Mouse (Mus musculus): ENCODE measurements around the gene Slc39a1.
A peak's percentile ranks its signal among the peaks of the same experiment; 100 is the strongest.
"Not testable (repeated sequence)": the region's sequence is repeated elsewhere in the genome, so short reads cannot be mapped to it uniquely, and the experiment has no call there.

Slc39a1 gene

GRCm38 (mm10) chr3:90241669-90242358 lies 6.2 kb upstream of the Slc39a1 start:
- DNase-seq (ENCODE audit: low read depth, low spot score) = no peak

DNA sequence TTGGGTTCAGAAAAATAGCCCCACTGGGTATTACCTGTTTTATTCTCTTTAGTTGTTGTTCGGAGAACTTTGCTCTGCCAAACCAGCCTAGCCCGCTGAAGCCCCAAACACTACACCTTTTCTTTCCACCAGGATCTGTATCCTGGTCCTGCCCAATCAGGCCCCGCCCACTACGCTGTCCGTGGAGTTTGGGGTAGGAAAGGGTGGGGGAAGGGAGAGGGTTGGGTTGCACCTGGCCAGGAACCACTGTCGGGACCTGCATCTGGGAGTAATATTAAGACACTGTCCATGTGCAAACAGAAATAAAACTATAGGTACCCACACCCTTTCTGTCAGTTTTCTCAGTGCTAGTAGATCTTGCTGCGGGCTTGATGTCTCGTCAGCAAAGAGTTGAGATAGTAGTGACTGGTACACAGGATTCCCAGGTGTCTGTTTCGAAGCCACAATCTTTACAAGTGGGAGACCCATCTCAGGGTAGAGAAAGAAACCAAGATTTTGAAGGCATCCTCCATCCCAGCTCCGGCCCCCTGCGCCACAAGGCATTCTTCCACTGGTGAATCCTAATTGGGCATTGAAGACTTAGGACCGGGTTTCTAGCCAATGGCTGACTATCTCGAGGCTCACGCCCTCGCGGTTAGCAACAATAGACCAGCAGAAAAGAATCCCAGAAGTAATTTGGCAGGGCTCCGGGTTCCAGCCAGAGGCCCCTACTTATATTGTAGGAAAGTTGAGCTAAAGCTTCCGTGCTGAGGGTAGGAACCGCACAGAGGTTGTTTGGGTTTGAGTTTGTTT lies 4.8 kb upstream of the Slc39a1 start, which contains the start of gene Creb3l4:
TSS of gene Creb3l4 (minus strand) at position 529 of the 792 bp plus-strand sequence.
- DNase-seq (ENCODE audit: low read depth, low spot score) = no peak

DNA sequence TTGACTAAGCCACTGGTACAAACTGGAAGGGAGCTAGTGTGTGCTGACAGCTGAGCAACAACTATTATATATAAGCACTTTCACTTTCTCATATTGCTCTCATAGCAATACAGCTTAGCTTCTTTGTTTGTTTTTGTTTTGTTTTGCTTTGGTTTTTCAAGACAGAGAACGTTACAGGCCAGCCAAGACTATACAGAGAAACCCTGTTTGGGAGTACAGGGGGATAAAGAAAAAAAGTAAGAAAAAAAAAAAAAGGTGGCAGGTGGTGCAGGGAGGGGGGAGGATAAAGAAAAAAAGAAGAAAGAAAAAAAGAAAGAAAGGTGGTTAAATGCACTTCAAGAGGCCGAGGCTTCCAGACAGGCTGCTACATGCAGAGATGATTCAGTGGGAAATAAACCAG lies 2.6 kb upstream of the Slc39a1 start:
- DNase-seq (ENCODE audit: low read depth, low spot score) = no peak

- DNase-seq (ENCODE audit: low read depth, low spot score) = no peak
These were observed 377 bp upstream of the Slc39a1 start for GRCm38 (mm10) chr3:90247630-90247959.

- no peak for DNase-seq (ENCODE audit: low read depth, low spot score)
These were observed 751 bp downstream of the Slc39a1 start for GRCm38 (mm10) chr3:90248746-90249100.

DNA sequence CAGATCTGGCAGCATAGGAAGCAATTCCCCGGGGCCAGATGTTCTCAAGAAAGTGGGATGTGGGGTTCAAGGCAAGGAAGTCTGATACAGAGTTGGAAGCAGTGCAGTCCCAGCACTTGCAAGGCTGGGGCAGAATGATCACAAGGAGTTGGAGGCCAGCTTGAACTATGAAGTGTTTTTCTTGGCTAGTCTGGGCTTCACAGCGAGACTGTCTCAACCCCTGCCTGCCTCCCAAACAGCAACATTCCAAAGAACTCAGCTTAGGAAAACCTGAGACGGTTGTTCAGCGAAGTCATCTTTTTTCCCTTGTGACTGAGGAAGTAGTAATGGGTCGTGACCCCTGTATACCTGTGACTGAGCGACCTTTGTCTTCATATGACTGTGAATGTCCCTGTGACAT lies 2.8 kb downstream of the Slc39a1 start:
- no peak for DNase-seq (ENCODE audit: low read depth, low spot score)

DNA sequence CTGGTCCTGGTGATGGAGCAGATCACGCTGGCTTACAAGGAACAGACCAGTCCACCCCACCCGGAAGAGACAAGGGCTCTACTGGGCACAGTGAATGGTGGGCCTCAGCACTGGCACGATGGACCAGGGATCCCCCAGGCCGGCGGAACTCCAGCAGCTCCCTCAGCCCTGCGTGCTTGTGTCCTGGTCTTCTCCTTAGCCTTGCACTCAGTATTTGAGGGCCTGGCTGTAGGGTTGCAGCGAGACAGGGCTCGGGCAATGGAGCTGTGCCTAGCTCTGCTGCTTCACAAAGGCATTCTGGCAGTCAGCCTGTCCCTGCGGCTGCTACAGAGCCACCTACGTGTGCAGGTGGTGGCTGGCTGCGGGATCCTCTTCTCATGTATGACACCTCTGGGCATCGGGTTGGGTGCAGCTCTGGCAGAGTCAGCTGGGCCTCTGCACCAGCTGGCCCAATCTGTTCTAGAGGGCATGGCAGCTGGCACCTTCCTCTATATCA lies 3.8 kb downstream of the Slc39a1 start:
- not testable (repeated sequence) for DNase-seq (ENCODE audit: low read depth, low spot score)

DNA sequence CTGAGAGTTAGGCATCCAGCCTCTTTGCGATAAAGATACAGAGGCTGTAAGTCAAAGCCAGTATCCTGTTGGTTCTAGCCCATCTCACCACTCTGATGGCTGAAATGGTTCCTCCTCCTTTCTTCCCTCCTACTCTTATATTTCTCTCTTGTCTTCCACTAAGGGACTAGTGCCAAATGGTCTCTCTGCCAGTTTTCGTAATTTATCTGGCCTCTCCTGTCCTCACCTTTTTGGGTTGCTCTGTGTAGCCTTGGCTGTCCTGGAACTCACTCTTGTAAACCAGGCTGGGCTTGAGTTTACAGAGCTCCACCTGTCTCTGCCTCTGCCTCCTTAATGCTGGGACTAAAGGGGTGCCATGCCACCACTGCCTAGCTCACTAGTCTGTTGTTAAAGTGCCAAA lies 4.7 kb downstream of the Slc39a1 start:
- not testable (repeated sequence) for DNase-seq (ENCODE audit: low read depth, low spot score)

DNA sequence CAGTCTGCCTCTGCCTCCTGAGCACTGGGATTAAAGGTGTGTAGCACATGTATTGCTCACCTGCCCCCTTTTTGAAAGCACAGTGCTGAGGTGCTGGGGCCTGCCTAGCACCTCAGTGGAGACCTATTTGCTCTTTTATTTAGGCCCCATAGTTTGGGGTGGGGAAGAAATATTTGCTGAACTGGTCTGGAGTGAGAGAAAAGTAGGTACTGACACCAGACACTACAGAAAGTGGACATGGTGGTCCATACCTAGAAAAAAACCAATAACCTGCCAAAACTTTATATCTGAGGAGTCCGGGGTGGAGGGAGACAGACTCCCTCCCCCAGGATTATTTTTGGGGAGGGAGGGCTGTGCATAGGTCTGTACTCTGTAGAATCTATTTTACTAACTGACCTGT lies 5.2 kb downstream of the Slc39a1 start:
- DNase-seq (ENCODE audit: low read depth, low spot score) = not testable (repeated sequence)

DNA sequence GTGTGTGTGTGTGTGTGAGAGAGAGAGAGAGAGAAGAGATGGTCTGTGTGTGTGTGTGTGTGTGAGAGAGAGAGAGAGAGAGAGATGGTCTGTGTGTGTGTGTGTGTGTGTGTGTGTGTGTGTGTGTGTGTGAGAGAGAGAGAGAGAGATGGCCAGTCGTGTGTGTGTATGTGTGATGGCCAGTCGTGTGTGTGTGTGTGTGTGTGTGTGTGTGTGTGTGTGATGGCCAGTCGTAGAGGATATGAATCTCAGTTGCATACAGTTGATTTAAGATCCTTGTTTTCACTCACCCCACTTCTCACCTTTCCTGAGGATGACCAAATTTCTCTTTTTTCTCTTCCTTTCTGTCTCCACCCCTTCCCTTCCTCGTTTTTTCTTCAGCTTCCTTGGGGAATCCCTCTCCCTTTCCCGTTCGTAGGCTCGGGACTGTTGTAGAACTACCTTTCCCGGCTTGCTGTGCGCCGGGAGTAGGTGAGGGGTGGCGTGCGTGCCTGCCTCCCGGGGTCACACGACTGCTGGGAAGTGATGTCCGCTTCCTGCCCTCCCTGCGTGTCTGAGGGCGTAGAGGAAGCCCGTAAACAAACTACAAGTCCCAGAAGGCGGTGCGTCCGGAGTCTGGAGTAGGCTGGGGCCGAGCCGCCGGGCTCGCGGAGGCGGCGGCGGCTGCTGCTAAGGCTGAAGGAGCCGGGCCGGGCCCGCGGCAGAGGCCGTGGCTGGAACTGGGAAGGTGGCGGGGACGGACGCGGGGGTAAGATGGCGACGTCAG lies 5.9 kb downstream of the Slc39a1 start, which contains the start of gene Crtc2:
TSS of gene Crtc2 (plus strand) at position 511 of the 766 bp plus-strand sequence.
- peak; percentile 94 for DNase-seq (ENCODE audit: low read depth, low spot score)

DNA sequence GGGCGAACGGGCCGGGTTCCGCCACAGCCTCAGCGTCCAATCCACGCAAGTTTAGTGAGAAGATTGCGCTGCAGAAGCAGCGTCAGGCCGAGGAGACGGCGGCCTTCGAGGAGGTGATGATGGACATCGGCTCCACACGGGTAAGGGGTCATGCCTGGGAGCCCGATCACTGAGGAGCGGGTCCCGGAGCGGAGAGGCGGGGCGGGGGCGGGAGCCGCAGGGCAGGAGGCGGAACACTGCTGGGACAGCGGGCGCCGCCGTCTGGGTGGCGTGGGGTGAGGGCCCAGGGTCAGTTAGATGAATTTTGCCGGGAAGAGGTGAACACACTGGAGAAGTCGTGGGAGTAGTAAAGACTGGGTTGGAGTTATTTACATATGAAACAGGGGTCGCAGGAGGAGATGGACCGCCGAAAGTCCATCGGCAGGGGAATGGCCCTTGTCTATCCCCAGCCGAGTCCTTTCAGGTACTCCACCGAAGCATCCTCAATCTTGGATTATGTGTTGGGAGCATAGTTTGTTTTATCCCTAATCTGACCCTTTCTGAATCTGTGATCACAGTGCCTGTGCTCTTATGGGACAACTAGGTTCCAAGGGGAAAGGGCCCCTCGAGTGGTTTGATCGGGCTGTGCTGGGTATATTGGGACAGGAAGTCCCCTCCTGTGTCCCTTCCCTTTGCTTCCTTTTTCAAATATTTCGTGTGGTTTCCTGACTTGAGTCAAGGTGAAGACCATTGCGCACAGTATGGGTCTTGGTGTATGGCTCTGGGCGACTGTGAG lies 6.6 kb downstream of the Slc39a1 start:
- DNase-seq (ENCODE audit: low read depth, low spot score) = no peak

DNA sequence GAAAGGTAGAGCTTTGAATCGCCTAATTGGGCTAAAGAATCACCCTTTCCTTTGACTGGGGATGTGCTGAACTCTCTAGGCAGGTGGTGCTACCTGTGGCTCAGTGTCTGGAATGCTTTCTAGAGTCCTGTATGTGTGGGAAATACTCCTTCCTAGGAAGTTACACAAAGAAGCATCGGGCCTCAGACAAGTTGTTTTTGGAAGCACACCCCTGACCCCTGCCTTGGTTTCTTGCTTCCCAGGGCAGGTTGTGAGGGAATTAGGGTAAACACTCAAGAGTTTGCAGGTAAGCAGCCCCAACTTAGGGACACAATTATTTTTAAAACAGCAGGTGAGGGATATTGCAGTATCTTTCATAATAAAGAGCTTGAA lies 7.2 kb downstream of the Slc39a1 start:
- no peak for DNase-seq (ENCODE audit: low read depth, low spot score)

DNA sequence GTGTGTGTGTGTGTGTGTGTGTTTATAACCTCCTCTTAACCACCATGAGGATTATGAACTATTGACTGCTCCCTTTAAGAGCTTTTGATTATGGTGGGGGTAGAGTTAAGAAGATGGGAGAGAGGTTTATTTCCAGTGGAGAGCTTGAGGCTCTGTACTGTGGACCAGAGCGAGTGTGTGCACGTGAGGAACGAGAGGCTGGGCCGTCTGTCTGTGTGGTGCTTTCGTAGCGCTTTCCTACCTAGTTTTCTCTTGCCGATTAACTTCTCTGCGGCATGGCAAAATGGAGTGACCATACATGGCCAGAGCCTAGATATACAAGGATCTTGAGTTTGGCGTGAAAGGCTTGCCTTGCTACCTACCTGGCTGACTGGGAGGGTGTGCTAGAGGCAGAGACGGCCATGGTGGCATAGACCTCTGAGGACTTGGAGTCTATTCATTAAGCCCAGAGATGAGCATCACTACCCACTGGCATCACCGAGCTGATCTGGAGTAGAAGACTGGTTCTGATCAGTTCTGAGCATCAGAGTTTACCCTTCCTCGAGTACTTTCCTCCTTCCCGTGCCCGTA lies 7.9 kb downstream of the Slc39a1 start:
- DNase-seq (ENCODE audit: low read depth, low spot score) = no peak

DNA sequence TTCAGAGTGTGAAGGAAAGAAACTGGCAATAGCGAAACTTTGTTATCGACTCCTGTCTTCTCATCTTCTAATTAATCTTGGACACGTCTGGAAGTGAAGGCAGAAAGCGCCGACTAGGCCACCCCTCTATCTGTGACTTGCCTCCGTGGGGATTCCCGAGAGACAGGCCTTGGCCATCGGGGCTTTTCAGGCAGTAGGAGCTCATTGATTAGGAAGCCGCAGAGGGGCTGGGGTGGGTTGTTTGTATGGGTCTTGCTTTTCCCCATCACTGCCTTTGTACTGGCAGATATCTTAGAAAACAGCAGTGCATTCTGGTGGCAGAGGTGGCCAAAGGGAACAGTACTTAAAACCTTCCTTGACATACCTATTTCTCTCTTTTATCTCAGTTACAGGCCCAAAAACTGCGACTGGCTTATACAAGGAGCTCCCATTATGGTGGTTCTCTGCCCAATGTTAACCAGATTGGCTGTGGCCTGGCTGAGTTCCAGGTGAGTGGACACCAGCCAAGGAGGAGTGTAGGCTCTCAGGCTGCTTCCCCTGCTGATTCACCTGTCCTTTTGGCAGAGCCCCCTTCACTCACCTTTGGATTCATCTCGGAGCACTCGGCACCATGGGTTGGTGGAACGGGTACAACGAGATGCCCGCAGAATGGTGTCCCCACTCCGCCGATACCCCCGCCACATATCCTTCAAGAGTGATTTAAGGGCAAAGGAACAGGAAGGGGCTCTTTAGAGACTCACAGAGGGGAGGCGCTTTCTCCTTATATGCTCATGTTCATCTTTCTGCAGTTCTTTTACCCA lies 9.0 kb downstream of the Slc39a1 start:
- DNase-seq (ENCODE audit: low read depth, low spot score) = no peak

DNA sequence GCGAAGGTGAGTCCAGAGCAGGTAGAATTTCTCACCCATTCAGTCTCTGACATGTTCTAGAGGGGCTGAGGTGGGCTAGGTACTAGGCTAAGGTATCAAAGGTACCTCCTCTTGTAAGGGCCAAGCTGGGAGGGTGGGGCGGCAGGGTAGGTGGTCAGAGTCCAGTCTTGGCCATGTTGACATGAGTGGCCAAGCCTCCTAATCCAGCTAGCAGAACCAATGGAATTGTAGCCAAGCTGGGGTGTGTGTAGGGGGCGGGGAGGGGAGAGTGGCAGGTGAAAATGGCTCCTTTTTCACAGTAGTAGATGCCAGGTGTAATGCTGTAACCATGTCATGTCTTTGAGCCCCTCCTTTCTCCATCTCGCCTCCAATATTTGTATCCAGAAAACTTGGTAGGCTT lies 10.5 kb downstream of the Slc39a1 start:
- no peak for DNase-seq (ENCODE audit: low read depth, low spot score)

GRCm38 (mm10) chr3:90263121-90263771 lies 15.3 kb downstream of the Slc39a1 start:
- no peak for DNase-seq (ENCODE audit: low read depth, low spot score)

DNA sequence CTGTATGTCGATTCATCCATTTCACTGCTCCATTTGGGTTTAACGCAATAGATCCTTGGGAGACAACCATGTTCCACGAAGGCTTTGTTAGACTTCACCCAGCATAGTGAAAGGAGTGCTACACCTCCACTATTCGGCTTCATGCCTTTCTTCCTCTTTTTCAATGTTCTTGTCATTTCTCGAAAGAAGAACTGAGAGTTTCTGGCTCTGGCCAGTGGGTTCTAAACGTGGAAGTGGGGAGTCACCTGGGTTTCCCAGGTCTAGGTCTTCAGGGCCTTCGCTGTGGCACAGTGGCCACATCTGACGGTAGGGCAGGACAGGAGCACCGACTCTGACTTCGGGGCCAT lies 16.7 kb downstream of the Slc39a1 start:
- DNase-seq (ENCODE audit: low read depth, low spot score) = no peak

- DNase-seq (ENCODE audit: low read depth, low spot score) = peak; percentile 74
These were observed 17.3 kb downstream of the Slc39a1 start, which contains the start of gene Dennd4b for GRCm38 (mm10) chr3:90265034-90265931. TSS of gene Dennd4b (plus strand) at chr3:90265185.

Data from embryo, embryonic 11.5 days (tissue).